Mouse (Mus musculus) neutrophil, adult 65 days (primary cell): ENCODE measurements around the gene Gatad2b. TPM values are rescaled to one million over a fixed set of nuclear protein-coding genes. Genes with fewer than 3 reads are reported as not detected.

Source experiments
- total RNA-seq: library from RNA; stranded (reverse); gene quantifications from 2 replicates; pipeline ENCODE4 v1.2.4, GENCODE M21; 2023

Gene Gatad2b
- total RNA-seq: 67.4 and 68.3 TPM in 2 replicates

DNA sequence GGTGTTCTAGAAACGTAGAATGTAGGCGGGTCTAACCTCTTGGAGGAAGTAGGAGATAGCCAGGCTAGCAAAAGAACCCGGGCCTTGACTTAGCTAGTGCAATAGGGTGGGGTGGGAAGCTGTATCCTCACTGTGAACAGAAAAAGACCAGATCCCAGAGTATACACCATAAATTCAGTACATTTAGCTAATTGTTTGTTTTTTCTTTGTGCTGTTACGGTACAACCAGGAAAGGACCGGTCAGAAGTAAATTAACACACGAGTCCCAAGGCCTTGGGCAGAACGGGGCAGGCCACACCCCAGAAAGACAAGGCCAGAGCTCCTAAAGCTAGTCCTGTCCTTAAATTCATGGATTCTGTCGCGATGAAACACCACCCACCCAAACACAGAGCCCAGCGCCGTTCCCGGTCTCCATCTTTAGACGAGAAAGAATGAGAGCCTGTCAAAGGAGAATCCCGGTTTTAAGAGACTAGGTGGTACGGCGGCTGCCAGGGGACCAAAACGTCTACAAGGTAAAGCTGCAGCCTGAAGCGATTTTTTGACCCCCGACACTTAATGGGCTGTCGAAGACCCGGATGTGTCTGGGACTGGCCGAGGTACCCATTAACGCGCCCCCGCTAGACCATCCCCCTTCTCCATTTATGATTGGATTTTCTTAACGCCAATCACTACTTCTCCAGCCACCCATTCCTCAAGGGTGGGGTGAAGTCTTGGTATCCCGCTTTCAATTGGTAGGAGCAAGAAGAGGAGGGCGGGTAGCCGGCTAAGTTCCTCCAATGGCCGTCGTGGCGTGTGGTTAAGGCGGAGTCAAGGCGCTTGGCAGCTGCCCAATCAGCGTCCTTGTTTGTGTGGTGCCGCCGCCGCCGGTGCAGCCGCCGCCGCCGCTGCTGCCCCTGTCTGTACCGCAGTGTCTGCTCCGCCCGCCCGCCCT lies at the start of gene Gatad2b:
Gene Gatad2b, plus strand, starts transcription at position 834 of the 931 bp plus-strand sequence.

DNA sequence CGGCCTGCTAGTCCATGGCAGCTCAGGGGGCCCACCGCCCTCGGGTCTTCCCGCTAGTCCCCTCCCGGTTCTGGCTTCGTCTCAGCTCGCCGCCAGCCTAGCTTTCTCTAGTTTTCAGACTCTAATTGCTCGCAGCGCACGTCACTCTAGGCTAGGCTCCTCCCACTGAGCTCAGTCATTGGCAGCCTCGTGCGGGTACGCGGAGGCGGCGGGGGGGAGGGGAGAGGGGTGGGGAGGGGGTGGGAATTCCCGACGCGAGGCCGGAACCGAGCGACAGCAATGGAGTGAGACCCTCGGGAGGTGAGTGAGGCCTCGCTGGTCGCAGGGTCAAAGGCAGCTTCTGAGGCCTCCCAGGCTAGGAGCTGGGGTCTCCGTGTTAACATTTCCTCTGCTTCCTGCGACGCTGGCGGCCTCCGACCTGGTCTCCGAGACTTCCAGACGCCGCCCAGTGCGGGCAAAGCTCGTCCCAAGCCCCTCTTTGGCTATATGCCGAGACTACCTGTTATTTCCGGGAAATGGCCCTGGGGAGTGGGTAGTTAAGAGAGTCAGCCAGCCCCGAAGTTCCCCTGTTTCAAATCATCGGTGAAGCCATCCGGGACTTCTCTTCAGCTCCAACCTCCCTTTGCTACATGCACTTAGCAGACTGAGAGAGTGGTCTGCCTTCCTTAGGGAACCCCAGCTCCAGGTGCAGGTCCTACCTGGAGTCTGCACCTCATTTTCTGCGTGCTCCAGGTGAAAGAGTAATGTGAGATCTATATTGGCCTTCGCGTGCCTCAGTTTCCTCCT lies 44.8 kb upstream of the Gatad2b start, which contains the start of gene Slc39a1:
Gene Slc39a1, plus strand, starts transcription at position 213 of the 786 bp plus-strand sequence.

DNA sequence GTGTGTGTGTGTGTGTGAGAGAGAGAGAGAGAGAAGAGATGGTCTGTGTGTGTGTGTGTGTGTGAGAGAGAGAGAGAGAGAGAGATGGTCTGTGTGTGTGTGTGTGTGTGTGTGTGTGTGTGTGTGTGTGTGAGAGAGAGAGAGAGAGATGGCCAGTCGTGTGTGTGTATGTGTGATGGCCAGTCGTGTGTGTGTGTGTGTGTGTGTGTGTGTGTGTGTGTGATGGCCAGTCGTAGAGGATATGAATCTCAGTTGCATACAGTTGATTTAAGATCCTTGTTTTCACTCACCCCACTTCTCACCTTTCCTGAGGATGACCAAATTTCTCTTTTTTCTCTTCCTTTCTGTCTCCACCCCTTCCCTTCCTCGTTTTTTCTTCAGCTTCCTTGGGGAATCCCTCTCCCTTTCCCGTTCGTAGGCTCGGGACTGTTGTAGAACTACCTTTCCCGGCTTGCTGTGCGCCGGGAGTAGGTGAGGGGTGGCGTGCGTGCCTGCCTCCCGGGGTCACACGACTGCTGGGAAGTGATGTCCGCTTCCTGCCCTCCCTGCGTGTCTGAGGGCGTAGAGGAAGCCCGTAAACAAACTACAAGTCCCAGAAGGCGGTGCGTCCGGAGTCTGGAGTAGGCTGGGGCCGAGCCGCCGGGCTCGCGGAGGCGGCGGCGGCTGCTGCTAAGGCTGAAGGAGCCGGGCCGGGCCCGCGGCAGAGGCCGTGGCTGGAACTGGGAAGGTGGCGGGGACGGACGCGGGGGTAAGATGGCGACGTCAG lies 39.1 kb upstream of the Gatad2b start, which contains the start of gene Crtc2:
Gene Crtc2, plus strand, starts transcription at position 511 of the 766 bp plus-strand sequence.

DNA sequence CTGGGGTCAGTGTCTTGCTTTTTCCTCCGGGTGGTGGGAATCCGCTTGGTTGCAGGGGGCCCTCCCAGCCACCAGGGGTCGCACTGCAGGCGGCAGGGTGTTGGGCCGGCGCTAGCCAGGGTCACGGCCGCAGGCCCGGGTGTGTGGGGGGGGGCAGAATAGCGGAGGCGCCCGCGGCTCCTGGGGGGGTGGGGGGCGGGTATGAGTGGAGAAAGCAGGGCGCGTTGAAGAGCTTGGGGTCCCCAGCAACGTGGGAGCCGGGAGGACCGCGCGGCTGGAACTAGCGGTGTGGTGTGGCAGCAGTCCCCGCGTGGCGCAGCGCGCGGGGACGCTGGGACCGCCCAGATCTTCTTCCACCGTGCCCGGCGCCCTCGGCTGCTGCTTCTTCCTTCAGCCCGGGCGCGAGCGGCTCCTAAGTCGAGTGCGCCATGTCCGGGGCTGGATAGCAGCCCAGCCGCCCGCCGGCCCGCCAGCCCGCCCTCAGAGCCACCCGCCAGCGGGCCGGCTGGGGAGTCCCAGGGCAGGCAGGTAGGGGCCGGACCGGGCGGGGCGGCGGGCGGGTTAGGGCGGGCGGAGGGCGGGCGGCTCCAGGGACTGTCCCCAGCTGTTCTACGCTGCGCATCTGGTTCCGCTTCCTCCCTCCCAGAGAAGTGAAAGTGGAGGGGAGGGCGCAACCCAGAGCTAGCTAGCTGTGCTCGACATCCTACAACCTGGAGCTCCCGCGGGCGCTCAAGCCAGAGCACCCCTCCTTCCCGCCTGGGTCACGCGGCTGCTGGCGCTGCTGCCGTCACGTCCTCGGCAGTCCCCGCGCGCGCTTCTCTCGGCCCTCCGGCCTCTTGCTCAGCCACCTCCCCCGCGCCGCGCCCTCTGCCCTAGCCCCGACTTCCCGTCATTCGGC lies 27.7 kb upstream of the Gatad2b start, which contains the start of gene Dennd4b:
Gene Dennd4b, plus strand, starts transcription at position 152 of the 898 bp plus-strand sequence.

DNA sequence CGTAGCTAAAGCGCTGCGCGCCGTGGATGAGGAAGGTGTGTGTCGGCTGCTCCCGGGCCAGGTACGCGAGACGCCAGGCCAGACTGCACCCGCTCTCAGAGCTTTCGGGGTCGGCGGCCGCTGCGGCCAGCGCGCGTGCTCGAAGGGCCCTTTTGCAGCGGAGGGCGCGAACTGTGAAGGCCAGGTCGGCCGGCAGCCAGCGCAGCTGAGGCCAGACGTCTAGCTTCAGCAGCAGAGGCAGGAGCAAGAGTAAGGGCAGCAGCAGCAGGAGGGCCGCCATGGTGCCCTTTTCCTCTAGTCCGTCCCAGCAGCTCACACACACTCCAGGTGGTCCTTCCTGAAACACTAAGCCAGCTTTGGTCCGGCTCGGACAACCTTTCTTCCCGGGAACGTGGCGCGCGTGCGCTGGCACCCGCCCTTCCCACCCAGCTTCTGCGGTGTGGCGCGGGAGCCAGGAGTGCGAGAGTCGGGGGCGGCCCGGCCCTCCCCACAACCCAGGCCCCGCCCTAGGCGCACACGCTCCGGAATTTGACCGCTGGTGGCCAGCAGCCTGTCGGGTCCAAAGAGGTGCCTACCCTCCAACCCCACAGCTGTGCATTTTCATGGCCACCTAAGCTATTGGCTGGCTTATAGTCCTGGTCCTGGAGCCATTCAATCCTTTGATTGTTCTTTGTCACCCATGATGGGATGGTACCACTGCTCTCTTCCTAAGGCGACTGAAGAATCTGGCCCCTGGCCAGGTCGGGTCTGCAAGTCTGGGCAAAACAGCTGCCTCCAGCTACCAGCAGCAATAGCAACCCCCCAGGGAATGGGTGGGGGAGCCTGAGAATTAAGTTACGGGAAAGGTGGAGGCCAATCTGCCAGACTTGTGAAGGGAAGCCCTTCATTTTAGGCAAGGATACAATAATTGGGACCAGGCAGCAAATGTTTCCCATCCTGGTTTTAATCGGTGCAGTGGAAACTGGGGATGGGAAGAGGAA lies 96.8 kb downstream of the Gatad2b start, which contains the start of gene Slc27a3:
Gene Slc27a3, minus strand, starts transcription at position 428 of the 980 bp plus-strand sequence.

Other genes starting within 250 kb of the Gatad2b start
- 50.8 and 58.4 TPM in 2 replicates for gene 4933434E20Rik, start 241.5 kb upstream of the Gatad2b start, total RNA-seq
- gene Ubap2l, start 240.6 kb upstream of the Gatad2b start, total RNA-seq: 142 and 164 TPM in 2 replicates
- 990 and 1,148 TPM in 2 replicates for gene Tpm3, start 220.5 kb upstream of the Gatad2b start, total RNA-seq
- 0.76 and 0.79 TPM in 2 replicates for gene Nup210l, start 189.0 kb upstream of the Gatad2b start, total RNA-seq
- 872 and 1,486 TPM in 2 replicates for gene Rps27, start 79.5 kb upstream of the Gatad2b start, total RNA-seq
- 2.4 and 2.6 TPM in 2 replicates for gene Rab13, start 79.5 kb upstream of the Gatad2b start, total RNA-seq
- gene Jtb, start 61.6 kb upstream of the Gatad2b start, total RNA-seq: 20.7 and 36.7 TPM in 2 replicates
- not detected in 2 replicates for gene Creb3l4, start 49.7 kb upstream of the Gatad2b start, total RNA-seq
- gene Slc39a1, start 45.0 kb upstream of the Gatad2b start, total RNA-seq: 17.6 and 21.6 TPM in 2 replicates
- 62.3 and 94.5 TPM in 2 replicates for gene Crtc2, start 39.0 kb upstream of the Gatad2b start, total RNA-seq
- 55.9 and 71.7 TPM in 2 replicates for gene Dennd4b, start 28.0 kb upstream of the Gatad2b start, total RNA-seq
- gene Slc27a3, start 96.8 kb downstream of the Gatad2b start, total RNA-seq: 0.50 and 0.76 TPM in 2 replicates
- 40.4 and 44.8 TPM in 2 replicates for gene Ints3, start 140.4 kb downstream of the Gatad2b start, total RNA-seq
- 0.69 TPM in 1 of 2 replicates, not detected in the other for gene Npr1, start 172.7 kb downstream of the Gatad2b start, total RNA-seq
- 56.3 and 69.0 TPM in 2 replicates for gene Ilf2, start 182.9 kb downstream of the Gatad2b start, total RNA-seq
- gene Snapin, start 197.9 kb downstream of the Gatad2b start, total RNA-seq: 31.8 and 36.7 TPM in 2 replicates
- 84.3 and 109 TPM in 2 replicates for gene Chtop, start 216.3 kb downstream of the Gatad2b start, total RNA-seq
- 15.8 and 19.3 TPM in 2 replicates for gene S100a1, start 221.2 kb downstream of the Gatad2b start, total RNA-seq
- 35.7 and 46.4 TPM in 2 replicates for gene S100a13, start 221.3 kb downstream of the Gatad2b start, total RNA-seq
- not detected in 2 replicates for gene S100a14, start 233.7 kb downstream of the Gatad2b start, total RNA-seq
- gene S100a16, start 244.1 kb downstream of the Gatad2b start, total RNA-seq: not detected in 2 replicates